Mouse (Mus musculus): Measurements from ENCODE around the gene Junb. TPM values are rescaled to one million over a fixed set of nuclear protein-coding genes. Genes with fewer than 3 reads are reported as not detected.

Junb gene
- total RNA-seq, 2 experiments from 2014 or later, result 27.1 to 28.5 TPM

- peak; percentile 45 to 69 for DNase-seq (ENCODE audit: low spot score in 2 of 2)
Observed at GRCm38 (mm10) chr8:84973803-84974542, 4.5 kb downstream of the Junb start.

- no peak for DNase-seq (ENCODE audit: low spot score in 2 of 2)
Observed at GRCm38 (mm10) chr8:84973079-84973478, 5.4 kb downstream of the Junb start.

- DNase-seq (ENCODE audit: low spot score in 2 of 2), result no peak
Observed at GRCm38 (mm10) chr8:84970913-84971312, 7.6 kb downstream of the Junb start.

- no peak for DNase-seq (ENCODE audit: low spot score in 2 of 2)
Observed at GRCm38 (mm10) chr8:84970135-84970790, 8.3 kb downstream of the Junb start.

- peak; percentile 74 for DNase-seq (ENCODE audit: low spot score in 2 of 2)
Observed at GRCm38 (mm10) chr8:84969241-84970134, 9.0 kb downstream of the Junb start, which contains the start of the genes Gm49661, Prdx2 and Rnaseh2a. Gene Gm49661 (minus strand): TSS chr8:84969433. Gene Prdx2 (plus strand): TSS chr8:84969587. Gene Rnaseh2a (minus strand): TSS chr8:84969767.

GRCm38 (mm10) chr8:84968650-84969049, 9.9 kb downstream of the Junb start:
- peak in 1 of 2 experiments; percentile 5 for DNase-seq (ENCODE audit: low spot score in 2 of 2)

GRCm38 (mm10) chr8:84967532-84968304, 10.8 kb downstream of the Junb start:
- peak in 1 of 2 experiments; percentile 23 for DNase-seq (ENCODE audit: low spot score in 2 of 2)

- DNase-seq (ENCODE audit: low spot score in 2 of 2), result peak in 1 of 2 experiments; percentile 31
Observed at GRCm38 (mm10) chr8:84966603-84967002, 11.9 kb downstream of the Junb start.

- peak; percentile 80 to 84 for DNase-seq (ENCODE audit: low spot score in 2 of 2)
Observed at GRCm38 (mm10) chr8:84965731-84966291, 12.7 kb downstream of the Junb start.

GRCm38 (mm10) chr8:84963952-84964351, 14.6 kb downstream of the Junb start:
- no peak for DNase-seq (ENCODE audit: low spot score in 2 of 2)

GRCm38 (mm10) chr8:84959811-84960210, 18.7 kb downstream of the Junb start:
- no peak for DNase-seq (ENCODE audit: low spot score in 2 of 2)

- peak in 1 of 2 experiments; percentile 62 for DNase-seq (ENCODE audit: low spot score in 2 of 2)
Observed at GRCm38 (mm10) chr8:84956768-84957167, 21.8 kb downstream of the Junb start.

GRCm38 (mm10) chr8:84952612-84953255, 25.8 kb downstream of the Junb start:
- peak in 1 of 2 experiments; percentile 56 for DNase-seq (ENCODE audit: low spot score in 2 of 2)

GRCm38 (mm10) chr8:84949753-84950152, 28.8 kb downstream of the Junb start:
- no peak for DNase-seq (ENCODE audit: low spot score in 2 of 2)

- peak; percentile 39 to 57 for DNase-seq (ENCODE audit: low spot score in 2 of 2)
Observed at GRCm38 (mm10) chr8:84947241-84947545, 31.3 kb downstream of the Junb start.

GRCm38 (mm10) chr8:84946528-84947240, 31.8 kb downstream of the Junb start, which contains the start of gene Rtbdn:
Gene Rtbdn (plus strand): TSS chr8:84946991.
- no peak for DNase-seq (ENCODE audit: low spot score in 2 of 2)

- DNase-seq (ENCODE audit: low spot score in 2 of 2), result peak in 1 of 2 experiments; percentile 32
Observed at GRCm38 (mm10) chr8:84945633-84946527, 32.6 kb downstream of the Junb start.

GRCm38 (mm10) chr8:84945235-84945632, 33.3 kb downstream of the Junb start:
- no peak for DNase-seq (ENCODE audit: low spot score in 2 of 2)

All from adrenal gland, adult 18-20 months (tissue).